Mouse (Mus musculus) hindbrain, embryonic 12.5 days (tissue): ENCODE measurements at regions not wholly inside any gene's neighbourhood (a gene's known extent, or its start where the extent isn't known, plus 50 kb on each side); places are given as distances from the start of the nearest gene placed in this dataset.

Experiments
- ATAC-seq: fragments of 200-750 bp; cut with Nextera tagmentation; 2 replicates; pipeline ENCODE4 v1.8.0; 2017; ENCODE audit warnings: moderate TSS enrichment; ENCODE audit not compliant: low FRiP score
- H3K27ac ChIP-seq: fragments of 300-500 bp; sonication (generic); 2 replicates; pipeline ENCODE4 v1.5.1; 2016; ENCODE audit warnings: mild to moderate bottlenecking
- H3K27me3 ChIP-seq: fragments of 300-500 bp; sonication (generic); 2 replicates; pipeline ENCODE4 v1.6.1; 2016; ENCODE audit warnings: mild to moderate bottlenecking
- H3K36me3 ChIP-seq: fragments of 300-500 bp; sonication (generic); 2 replicates; pipeline ENCODE4 v1.6.1; 2016; ENCODE audit warnings: mild to moderate bottlenecking
- H3K4me1 ChIP-seq: fragments of 300-500 bp; sonication (generic); 2 replicates; pipeline ENCODE4 v1.6.1; 2016
- H3K4me2 ChIP-seq: fragments of 300-500 bp; sonication (generic); replicated peaks from 2 replicates; pipeline ENCODE4 v1.6.1; 2016; ENCODE audit warnings: mild to moderate bottlenecking
- H3K4me3 ChIP-seq: fragments of 300-500 bp; sonication (generic); 2 replicates; pipeline ENCODE4 v1.5.1; 2016; ENCODE audit warnings: mild to moderate bottlenecking
- H3K9ac ChIP-seq: fragments of 300-500 bp; sonication (generic); 2 replicates; pipeline ENCODE4 v1.6.1; 2016; ENCODE audit warnings: mild to moderate bottlenecking, moderate library complexity
- H3K9me3 ChIP-seq: fragments of 300-500 bp; sonication (generic); replicated peaks from 2 replicates; pipeline ENCODE4 v1.6.1; 2016; ENCODE audit warnings: mild to moderate bottlenecking
- WGBS: fragments of 180-500 bp; shearing (Covaris S2); methylation state at CpG from one replicate; pipeline ENCODE4 v1.1.7; 2016; 5-methylcytosine and 5-hydroxymethylcytosine counted together

GRCm38 (mm10) chr1:102628061-102628460 lies 2140.3 kb upstream of the Cdh20 start:
- H3K9ac ChIP-seq = no peak overlapping the region
- no peaks in the 10 kb centered on the region for H3K27me3 ChIP-seq
- ATAC-seq = peak; percentile 95
- no peaks in the 10 kb centered on the region for H3K36me3 ChIP-seq
- no peak overlapping the region for H3K4me3 ChIP-seq
- H3K9me3 ChIP-seq = no peaks in the 10 kb centered on the region
- no peaks in the 10 kb centered on the region for H3K4me1 ChIP-seq
- 84% methylated on average over 7 of the region's 7 CpGs for WGBS
- no peak overlapping the region for H3K4me2 ChIP-seq
- no peak overlapping the region for H3K27ac ChIP-seq

GRCm38 (mm10) chr1:102644379-102644778 lies 2123.9 kb upstream of the Cdh20 start:
- Histone ChIP-seq H3K4me3 (no peak overlapping the region), H3K4me1 (no peaks in the 10 kb centered on the region), H3K9ac (no peak overlapping the region), H3K36me3 (no peaks in the 10 kb centered on the region), H3K4me2 (no peak overlapping the region), H3K9me3 (no peaks in the 10 kb centered on the region), H3K27ac (no peak overlapping the region), H3K27me3 (no peaks in the 10 kb centered on the region)
- no peak for ATAC-seq
- WGBS = 76% methylated on average over 1 of the region's 1 CpGs

GRCm38 (mm10) chr1:102687367-102688070 lies 2080.8 kb upstream of the Cdh20 start:
- Histone ChIP-seq H3K9ac (no peak overlapping the region), H3K4me2 (no peak overlapping the region), H3K27ac (no peak overlapping the region), H3K36me3 (no peaks in the 10 kb centered on the region), H3K27me3 (no peaks in the 10 kb centered on the region), H3K4me1 (no peaks in the 10 kb centered on the region), H3K4me3 (no peak overlapping the region), H3K9me3 (no peaks in the 10 kb centered on the region)
- WGBS = 83% methylated on average over 2 of the region's 2 CpGs
- ATAC-seq = no peak

DNA sequence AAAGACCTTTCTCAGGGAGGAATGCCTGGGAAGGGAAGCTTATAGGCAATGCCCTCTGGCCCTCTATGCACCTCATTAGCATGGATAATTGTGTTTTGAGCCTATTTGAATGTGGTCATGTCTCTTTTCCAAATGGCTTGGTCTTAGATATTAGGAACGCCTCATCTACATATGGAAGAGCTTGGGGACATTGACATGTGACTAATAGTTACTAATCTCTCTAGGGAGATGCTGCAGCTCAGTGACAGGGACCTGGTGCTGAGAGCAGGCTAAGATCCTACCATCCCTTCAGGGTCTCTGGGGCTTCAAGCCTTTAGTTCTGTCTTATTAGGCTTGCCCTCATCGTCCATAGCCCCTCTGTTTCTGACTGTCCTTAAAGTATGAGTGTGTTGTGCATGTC lies 2051.9 kb upstream of the Cdh20 start:
- Histone ChIP-seq H3K27me3 (no peaks in the 10 kb centered on the region), H3K9me3 (no peaks in the 10 kb centered on the region), H3K4me3 (no peak overlapping the region), H3K4me1 (no peaks in the 10 kb centered on the region), H3K9ac (no peak overlapping the region), H3K27ac (no peak overlapping the region), H3K36me3 (no peaks in the 10 kb centered on the region), H3K4me2 (no peak overlapping the region)
- ATAC-seq = peak; percentile 73
- 66% methylated on average over 2 of the region's 2 CpGs for WGBS

DNA sequence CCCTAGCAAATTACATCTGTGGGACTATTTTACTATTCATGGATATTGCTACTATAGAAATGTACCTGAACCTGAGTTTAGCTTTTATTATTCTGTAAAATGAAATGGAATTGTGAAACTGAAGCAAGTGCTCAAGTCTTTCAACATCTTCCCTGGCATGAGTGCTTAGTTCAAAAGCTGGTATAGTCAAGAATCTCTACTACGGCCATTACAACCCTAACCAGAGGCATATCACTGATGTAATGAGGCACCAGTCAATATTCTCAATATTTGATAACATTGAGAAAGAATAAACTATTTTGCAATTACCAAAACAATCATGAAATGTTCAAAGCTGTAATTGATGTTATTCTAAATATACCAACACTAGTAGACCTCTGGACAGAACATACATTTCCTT lies 2034.3 kb upstream of the Cdh20 start:
- ATAC-seq = no peak
- no peak overlapping the region for H3K9ac ChIP-seq
- no peak overlapping the region for H3K4me3 ChIP-seq
- no peak overlapping the region for H3K27ac ChIP-seq
- H3K27me3 ChIP-seq = no peaks in the 10 kb centered on the region
- H3K4me2 ChIP-seq = no peak overlapping the region
- no peaks in the 10 kb centered on the region for H3K36me3 ChIP-seq
- H3K9me3 ChIP-seq = no peaks in the 10 kb centered on the region
- no peaks in the 10 kb centered on the region for H3K4me1 ChIP-seq
- WGBS = 97% methylated on average over 1 of the region's 1 CpGs

GRCm38 (mm10) chr1:102735392-102735791 lies 2032.9 kb upstream of the Cdh20 start:
- no peaks in the 10 kb centered on the region for H3K4me1 ChIP-seq
- H3K9me3 ChIP-seq = no peaks in the 10 kb centered on the region
- 80% methylated on average over 3 of the region's 3 CpGs for WGBS
- no peak for ATAC-seq
- H3K27me3 ChIP-seq = no peaks in the 10 kb centered on the region
- H3K9ac ChIP-seq = no peak overlapping the region
- no peak overlapping the region for H3K27ac ChIP-seq
- no peaks in the 10 kb centered on the region for H3K36me3 ChIP-seq
- no peak overlapping the region for H3K4me2 ChIP-seq
- H3K4me3 ChIP-seq = no peak overlapping the region

DNA sequence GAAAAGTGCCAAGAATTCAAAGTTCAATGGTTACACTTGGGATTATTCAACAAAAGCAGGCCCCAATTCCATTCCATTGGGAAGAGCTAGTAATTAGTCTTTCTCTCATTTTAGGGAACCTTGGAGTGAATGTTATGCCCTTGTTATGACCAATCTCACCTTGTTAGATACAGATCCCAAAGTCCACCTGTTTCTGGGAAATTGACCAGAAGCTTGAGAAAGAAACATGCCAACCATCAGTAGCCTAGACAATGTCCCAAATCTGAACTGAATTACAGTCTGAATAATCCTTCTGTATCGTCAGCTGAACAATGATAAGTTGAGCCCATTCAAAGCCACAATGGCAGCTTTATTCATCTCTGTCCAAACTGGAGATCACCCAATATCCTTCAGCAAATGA lies 2010.4 kb upstream of the Cdh20 start:
- no peaks in the 10 kb centered on the region for H3K4me1 ChIP-seq
- H3K36me3 ChIP-seq = no peaks in the 10 kb centered on the region
- no peak overlapping the region for H3K4me3 ChIP-seq
- H3K9me3 ChIP-seq = no peaks in the 10 kb centered on the region
- H3K27me3 ChIP-seq = no peaks in the 10 kb centered on the region
- WGBS = 66% methylated on average over 1 of the region's 1 CpGs
- no peak overlapping the region for H3K27ac ChIP-seq
- no peak for ATAC-seq
- no peak overlapping the region for H3K9ac ChIP-seq
- H3K4me2 ChIP-seq = no peak overlapping the region
